Mouse (Mus musculus) heart, embryonic 12.5 days (tissue): ENCODE results near the gene Ddah1. TPM values are rescaled to one million over a fixed set of nuclear protein-coding genes. Genes with fewer than 3 reads are reported as not detected.

Experiments
- ATAC-seq: fragments of 200-750 bp; cut with Nextera tagmentation; 2 replicates; pipeline ENCODE4 v1.8.0; 2017; ENCODE audit warnings: moderate TSS enrichment, moderate library complexity; ENCODE audit not compliant: insufficient number of reproducible peaks, low FRiP score
- H3K27ac ChIP-seq: fragments of 300-500 bp; sonication (generic); 2 replicates; pipeline ENCODE4 v1.5.1; 2016; ENCODE audit warnings: mild to moderate bottlenecking, moderate library complexity; ENCODE audit not compliant: poor library complexity, severe bottlenecking
- H3K27me3 ChIP-seq: fragments of 300-500 bp; sonication (generic); replicated peaks from 2 replicates; pipeline ENCODE4 v1.6.1; 2016; ENCODE audit warnings: mild to moderate bottlenecking, moderate library complexity
- H3K36me3 ChIP-seq: fragments of 300-500 bp; sonication (generic); 2 replicates; pipeline ENCODE4 v1.6.1; 2016; ENCODE audit warnings: mild to moderate bottlenecking, moderate library complexity
- H3K4me1 ChIP-seq: fragments of 300-500 bp; sonication (generic); replicated peaks from 2 replicates; pipeline ENCODE4 v1.6.1; 2016; ENCODE audit warnings: mild to moderate bottlenecking
- H3K4me2 ChIP-seq: fragments of 300-500 bp; sonication (generic); 2 replicates; pipeline ENCODE4 v1.6.1; 2016; ENCODE audit warnings: mild to moderate bottlenecking, moderate library complexity
- H3K4me3 ChIP-seq: fragments of 300-500 bp; sonication (generic); 2 replicates; pipeline ENCODE4 v1.5.1; 2016; ENCODE audit warnings: mild to moderate bottlenecking
- H3K9ac ChIP-seq: fragments of 300-500 bp; sonication (generic); 2 replicates; pipeline ENCODE4 v1.6.1; 2016; ENCODE audit warnings: mild to moderate bottlenecking, moderate library complexity
- H3K9me3 ChIP-seq: fragments of 300-500 bp; sonication (generic); replicated peaks from 2 replicates; pipeline ENCODE4 v1.6.1; 2016; ENCODE audit warnings: mild to moderate bottlenecking, moderate library complexity
- WGBS: fragments of 180-500 bp; shearing (Covaris S2); methylation state at CpG from one replicate; pipeline ENCODE4 v1.1.7; 2016; 5-methylcytosine and 5-hydroxymethylcytosine counted together
- polyA plus RNA-seq: library from polyadenylated mRNA; unstranded; fragments of >200 nt; fragmentation: Nextera tagmentation; extraction: Ambion mirVana; gene quantifications from 2 replicates; pipeline ENCODE4 v1.2.1, GENCODE M21; 2016

The Ddah1 gene
- polyA plus RNA-seq, 1 experiment from 2014 or later: 36.7 TPM

DNA sequence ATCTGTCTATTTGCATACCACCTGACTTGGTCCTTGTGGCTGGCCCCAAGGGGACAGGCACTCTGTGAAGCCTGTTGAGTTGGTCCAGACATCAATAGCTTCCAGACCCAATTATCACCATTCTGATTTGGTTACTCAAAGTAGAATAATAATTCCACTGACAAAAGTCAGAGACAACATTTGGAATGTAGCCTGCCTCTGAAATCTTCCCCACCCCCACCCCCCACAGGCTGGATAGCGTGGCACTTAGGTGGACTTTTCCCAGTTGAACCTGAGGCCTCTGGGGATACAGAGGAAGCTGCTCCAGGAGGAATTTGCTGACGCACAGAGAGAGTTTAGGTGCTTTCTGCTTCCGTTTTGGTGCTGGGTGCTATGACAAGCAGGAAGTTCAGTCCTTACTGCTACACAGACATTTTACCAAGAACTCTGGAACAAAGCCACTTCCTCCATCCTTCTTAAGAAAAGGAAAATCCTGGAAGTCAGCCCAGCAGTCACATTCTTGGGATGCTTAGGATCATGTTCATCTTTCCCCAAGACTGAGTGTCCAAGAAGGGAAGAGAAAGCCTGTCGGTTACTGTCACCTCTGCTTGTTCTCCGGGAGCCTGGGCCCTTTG is 127.5 kb downstream of the Ddah1 start:
- peak overlapping the region; percentile 77 for H3K27ac ChIP-seq
- H3K9ac ChIP-seq: no peak overlapping the region
- H3K4me2 ChIP-seq: no peak overlapping the region
- WGBS: 18% methylated on average over 5 of the region's 5 CpGs
- H3K27me3 ChIP-seq: no peaks in the 10 kb centered on the region
- no peak overlapping the region for H3K4me3 ChIP-seq
- H3K36me3 ChIP-seq: no peaks in the 10 kb centered on the region; the same call in 1 of the 2 replicates
- ATAC-seq: no peak; the same call in 1 of the 2 replicates
- no peaks in the 10 kb centered on the region; the same call in 1 of the 2 replicates for H3K9me3 ChIP-seq
- peaks cover 37% of the 10 kb centered on the region for H3K4me1 ChIP-seq

DNA sequence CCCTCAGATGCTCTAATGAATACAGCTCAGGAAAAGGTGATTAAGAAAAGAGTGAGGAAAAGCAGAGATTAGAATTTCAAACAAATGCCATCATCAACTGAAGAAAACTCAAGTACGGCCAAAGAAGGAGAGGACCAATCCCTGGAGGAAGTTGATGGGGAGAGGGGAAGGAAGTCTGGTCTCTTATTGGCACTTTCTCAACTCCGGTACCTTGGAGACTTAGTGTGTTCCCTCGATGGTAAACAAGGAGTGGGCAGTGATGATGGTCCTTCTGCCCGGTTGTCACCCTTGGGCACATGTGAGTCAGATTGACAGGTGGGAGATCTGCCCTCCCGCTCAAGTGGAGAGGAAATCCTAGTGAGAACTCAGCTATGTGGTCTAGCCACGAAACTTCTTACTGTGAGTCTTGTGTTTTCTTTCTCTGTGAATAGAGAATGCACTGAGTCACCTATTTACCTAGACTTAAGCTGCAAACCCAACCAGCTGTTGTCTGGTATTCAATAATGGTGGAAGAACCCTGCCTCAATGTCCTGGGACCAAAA is 129.0 kb downstream of the Ddah1 start:
- no peaks in the 10 kb centered on the region; the same call in 1 of the 2 replicates for H3K9me3 ChIP-seq
- no peak overlapping the region for H3K4me3 ChIP-seq
- 51% methylated on average over 6 of the region's 6 CpGs for WGBS
- ATAC-seq: no peak
- H3K4me1 ChIP-seq: peaks cover 37% of the 10 kb centered on the region
- no peaks in the 10 kb centered on the region for H3K27me3 ChIP-seq
- H3K9ac ChIP-seq: no peak overlapping the region
- no peaks in the 10 kb centered on the region; the same call in 1 of the 2 replicates for H3K36me3 ChIP-seq
- H3K4me2 ChIP-seq: no peak overlapping the region
- H3K27ac ChIP-seq: no peak overlapping the region

DNA sequence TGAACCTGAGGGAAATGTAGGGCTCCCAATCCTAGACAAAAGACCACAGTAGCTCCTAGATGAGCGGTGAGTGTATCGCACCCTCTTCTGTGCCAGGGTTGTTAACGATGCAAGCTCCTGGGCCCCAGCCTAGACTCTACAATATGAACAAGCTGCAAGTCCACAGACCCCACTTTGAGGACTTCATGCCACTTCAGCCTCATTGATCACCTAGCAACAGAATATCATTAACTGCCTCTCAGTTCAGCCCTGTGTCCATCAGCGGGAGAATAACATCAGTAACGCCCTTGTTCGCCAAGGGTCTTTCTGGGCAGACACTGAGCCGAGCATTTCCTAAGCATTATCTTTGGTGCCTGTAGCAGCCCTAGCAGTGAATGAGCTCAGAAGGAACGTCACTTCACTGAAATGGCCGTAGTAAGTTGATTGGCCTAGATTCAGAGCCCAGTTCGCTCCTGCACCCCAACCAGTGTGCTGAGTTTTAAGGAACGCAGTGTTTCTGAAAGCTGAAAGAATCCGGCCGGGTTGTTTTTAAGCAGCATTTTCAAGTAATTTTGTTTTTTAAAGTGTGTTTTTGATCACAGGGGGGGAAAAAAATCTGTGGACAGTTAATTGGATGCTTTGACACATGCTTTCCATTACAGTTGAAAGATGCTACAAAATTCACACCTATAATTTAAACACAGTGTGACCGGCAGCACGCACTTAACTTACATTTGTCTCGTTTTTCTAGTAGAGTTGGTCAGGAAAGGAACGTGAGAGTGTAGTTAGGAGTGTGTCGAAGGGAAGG is 132.1 kb downstream of the Ddah1 start:
- H3K4me1 ChIP-seq: peaks cover 34% of the 10 kb centered on the region
- no peaks in the 10 kb centered on the region for H3K27me3 ChIP-seq
- H3K4me3 ChIP-seq: no peak overlapping the region
- no peak overlapping the region for H3K9ac ChIP-seq
- no peak overlapping the region for H3K27ac ChIP-seq
- no peaks in the 10 kb centered on the region for H3K36me3 ChIP-seq
- WGBS: 71% methylated on average over 18 of the region's 18 CpGs
- no peak for ATAC-seq
- no peaks in the 10 kb centered on the region; the same call in 1 of the 2 replicates for H3K9me3 ChIP-seq
- no peak overlapping the region for H3K4me2 ChIP-seq

DNA sequence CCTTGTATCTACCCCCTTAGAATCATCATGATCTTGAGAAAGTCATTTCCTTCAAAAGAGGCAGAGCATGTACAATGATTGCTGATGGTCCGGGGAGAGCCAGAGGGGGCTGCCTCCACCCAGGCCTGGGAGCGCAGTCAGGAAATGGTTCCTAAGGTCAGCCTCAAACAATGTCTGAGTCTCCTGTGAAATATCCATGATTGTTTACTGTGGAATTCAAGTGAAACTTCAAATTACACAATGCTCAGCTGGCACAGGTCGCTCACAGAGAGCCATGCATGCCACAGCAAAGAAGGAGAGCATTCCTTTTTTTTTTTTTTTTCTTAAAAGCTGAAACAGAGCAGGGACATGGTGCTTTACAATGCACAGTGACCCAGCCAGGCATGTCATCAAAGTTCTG is 134.0 kb downstream of the Ddah1 start:
- H3K27ac ChIP-seq: no peak overlapping the region
- no peaks in the 10 kb centered on the region for H3K27me3 ChIP-seq
- ATAC-seq: no peak
- WGBS: 70% methylated on average over 3 of the region's 3 CpGs
- no peaks in the 10 kb centered on the region; the same call in 1 of the 2 replicates for H3K9me3 ChIP-seq
- H3K4me3 ChIP-seq: no peak overlapping the region
- H3K4me2 ChIP-seq: no peak overlapping the region
- H3K9ac ChIP-seq: no peak overlapping the region
- H3K4me1 ChIP-seq: peaks cover 29% of the 10 kb centered on the region
- no peaks in the 10 kb centered on the region for H3K36me3 ChIP-seq

DNA sequence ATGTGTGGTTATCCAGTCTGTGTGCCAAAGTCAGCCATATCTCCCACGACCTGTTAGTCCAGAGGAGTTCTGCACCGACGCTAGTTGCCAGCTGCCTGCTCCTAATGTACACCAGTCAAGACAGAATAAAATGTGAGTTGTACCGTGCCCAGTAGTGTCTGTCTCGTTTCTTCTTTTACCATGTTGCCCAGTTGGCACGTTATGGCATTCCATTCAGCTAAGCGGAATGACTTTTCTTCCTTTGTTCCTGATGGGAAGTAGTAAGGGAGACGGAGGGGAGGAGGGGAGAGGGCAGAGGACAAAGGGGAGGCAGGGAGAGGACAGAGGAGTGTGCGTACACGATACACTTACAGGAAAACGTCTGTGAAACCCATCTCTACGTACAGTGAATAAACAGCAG is 135.7 kb downstream of the Ddah1 start:
- Histone ChIP-seq H3K9ac (no peak overlapping the region), H3K36me3 (no peaks in the 10 kb centered on the region), H3K9me3 (no peaks in the 10 kb centered on the region; the same call in 1 of the 2 replicates), H3K4me1 (peaks cover 25% of the 10 kb centered on the region), H3K4me3 (no peak overlapping the region), H3K4me2 (no peak overlapping the region), H3K27ac (no peak overlapping the region), H3K27me3 (no peaks in the 10 kb centered on the region)
- WGBS: 80% methylated on average over 12 of the region's 12 CpGs
- no peak for ATAC-seq

DNA sequence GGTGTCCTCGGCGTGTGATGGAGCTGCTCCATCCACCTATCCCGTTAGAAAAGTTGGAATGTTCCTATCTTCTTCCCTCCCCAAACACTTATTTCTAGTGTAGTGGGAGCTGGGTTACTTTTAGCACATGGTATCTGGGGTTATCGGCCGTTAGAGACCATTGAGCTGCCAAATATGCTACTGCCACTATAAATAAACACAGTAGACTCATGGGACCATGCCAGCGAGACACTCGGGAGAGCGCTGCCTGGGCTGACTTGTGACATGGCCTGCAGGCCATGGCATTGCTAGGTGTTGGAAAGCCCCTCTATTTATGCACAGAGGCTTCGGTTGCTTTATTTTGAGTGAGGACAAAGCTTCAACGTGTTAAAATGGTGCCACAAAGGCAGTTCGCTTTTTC is 139.3 kb downstream of the Ddah1 start:
- H3K27me3 ChIP-seq: no peaks in the 10 kb centered on the region
- 34% methylated on average over 11 of the region's 11 CpGs for WGBS
- no peak overlapping the region for H3K9ac ChIP-seq
- peak; percentile 60 for ATAC-seq
- H3K27ac ChIP-seq: peak overlapping the region; percentile 77
- H3K9me3 ChIP-seq: no peaks in the 10 kb centered on the region
- H3K4me2 ChIP-seq: no peak overlapping the region
- no peaks in the 10 kb centered on the region for H3K36me3 ChIP-seq
- no peak overlapping the region for H3K4me3 ChIP-seq
- H3K4me1 ChIP-seq: peaks cover 28% of the 10 kb centered on the region

DNA sequence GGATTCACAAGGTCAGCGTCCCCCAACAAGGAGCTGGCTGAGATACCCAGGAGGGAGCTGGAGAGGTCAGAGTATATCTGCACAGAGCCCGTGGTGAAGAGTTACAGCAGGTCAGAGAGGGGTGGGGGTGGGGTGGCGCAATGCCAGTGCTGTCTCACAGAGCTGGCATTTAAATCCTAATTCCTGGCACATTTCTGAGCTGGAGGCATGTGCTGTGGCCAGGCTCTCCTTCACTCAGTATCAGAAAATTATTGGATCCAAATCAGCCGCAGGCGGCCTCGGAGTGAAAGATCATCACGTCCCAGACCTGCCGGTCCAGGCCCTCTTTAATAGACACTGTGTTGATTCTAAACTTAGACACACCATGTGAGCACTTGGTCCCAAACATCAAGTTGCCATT is 141.4 kb downstream of the Ddah1 start:
- H3K36me3 ChIP-seq: no peaks in the 10 kb centered on the region
- H3K27me3 ChIP-seq: no peaks in the 10 kb centered on the region
- H3K4me3 ChIP-seq: no peak overlapping the region
- H3K9ac ChIP-seq: no peak overlapping the region
- ATAC-seq: no peak
- no peak overlapping the region for H3K4me2 ChIP-seq
- H3K9me3 ChIP-seq: no peaks in the 10 kb centered on the region
- peaks cover 28% of the 10 kb centered on the region for H3K4me1 ChIP-seq
- peak overlapping the region; percentile 70 for H3K27ac ChIP-seq
- 55% methylated on average over 8 of the region's 8 CpGs for WGBS

DNA sequence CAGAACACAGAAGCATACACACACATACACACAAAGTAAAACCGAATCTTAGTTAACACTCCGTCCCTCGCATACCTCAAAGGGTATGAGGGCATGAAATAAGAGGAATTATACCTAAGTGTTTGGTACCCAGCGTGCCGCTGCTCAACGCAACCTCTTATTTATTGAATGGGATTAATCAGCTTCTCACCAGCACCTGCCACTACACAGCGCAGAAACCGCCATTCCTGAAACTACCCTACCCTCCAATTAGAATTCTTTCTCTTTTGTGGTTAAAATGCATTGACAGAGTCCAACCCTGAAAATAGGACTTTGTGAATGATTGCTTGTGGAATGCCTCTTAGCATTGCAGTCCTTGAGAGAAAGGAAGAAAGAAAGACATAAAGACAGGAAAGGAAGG is 145.1 kb downstream of the Ddah1 start:
- no peak overlapping the region for H3K4me3 ChIP-seq
- H3K4me1 ChIP-seq: peaks cover 20% of the 10 kb centered on the region
- ATAC-seq: no peak
- no peak overlapping the region for H3K4me2 ChIP-seq
- H3K27me3 ChIP-seq: peaks cover 4% of the 10 kb centered on the region; the same call in 1 of the 2 replicates
- H3K9ac ChIP-seq: no peak overlapping the region
- no peak overlapping the region for H3K27ac ChIP-seq
- H3K9me3 ChIP-seq: no peaks in the 10 kb centered on the region
- WGBS: 89% methylated on average over 8 of the region's 8 CpGs
- no peaks in the 10 kb centered on the region for H3K36me3 ChIP-seq

DNA sequence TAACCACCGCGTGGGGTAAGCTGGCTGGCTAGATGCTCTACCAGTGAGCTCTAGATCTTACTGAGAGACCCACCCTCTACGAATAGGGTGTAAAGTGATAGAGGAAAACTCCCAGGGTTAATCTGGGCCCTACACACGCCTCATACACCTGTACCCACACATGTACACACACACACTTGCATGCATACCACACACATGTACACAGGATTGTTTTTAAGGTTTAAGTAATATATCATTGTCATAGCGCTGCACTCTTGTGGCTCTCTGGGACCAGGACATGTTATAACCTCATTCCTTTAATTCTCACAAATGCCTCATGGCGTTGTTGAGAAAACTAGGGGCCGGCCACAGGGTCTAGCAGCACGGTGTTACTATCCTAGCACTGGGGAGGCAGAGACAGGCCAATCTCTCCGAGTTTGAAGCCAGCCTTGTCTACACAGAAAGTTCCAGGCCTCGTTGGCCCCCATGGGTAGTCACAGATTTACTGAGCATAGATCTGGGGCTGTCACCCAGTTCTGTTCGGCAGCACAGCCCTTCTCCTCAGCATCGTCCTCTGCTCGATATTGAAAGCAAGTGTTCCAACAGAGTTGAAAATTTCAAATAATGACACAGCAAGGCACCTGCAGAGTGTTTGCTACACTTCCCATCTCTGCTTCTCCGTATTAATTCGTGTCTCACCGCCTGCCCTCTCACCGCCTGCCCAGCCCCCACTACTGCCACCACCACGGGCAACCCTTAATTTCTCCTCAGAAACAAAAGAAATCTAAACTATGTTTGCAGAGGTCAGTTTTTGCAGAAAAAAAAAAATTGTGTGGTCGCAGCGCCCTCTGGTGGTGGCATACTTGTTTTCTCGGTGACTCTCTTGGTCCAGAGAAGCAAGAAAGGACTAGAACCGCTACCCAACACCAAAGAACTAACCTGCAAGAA is 146.6 kb downstream of the Ddah1 start:
- Histone ChIP-seq H3K4me1 (peaks cover 7% of the 10 kb centered on the region; the same call in 1 of the 2 replicates), H3K27me3 (peaks cover 4% of the 10 kb centered on the region; the same call in 1 of the 2 replicates), H3K4me2 (peak overlapping the region; percentile 41), H3K27ac (no peak overlapping the region), H3K9ac (no peak overlapping the region), H3K36me3 (no peaks in the 10 kb centered on the region), H3K4me3 (no peak overlapping the region), H3K9me3 (no peaks in the 10 kb centered on the region)
- no peak for ATAC-seq
- 48% methylated on average over 22 of the region's 22 CpGs for WGBS

DNA sequence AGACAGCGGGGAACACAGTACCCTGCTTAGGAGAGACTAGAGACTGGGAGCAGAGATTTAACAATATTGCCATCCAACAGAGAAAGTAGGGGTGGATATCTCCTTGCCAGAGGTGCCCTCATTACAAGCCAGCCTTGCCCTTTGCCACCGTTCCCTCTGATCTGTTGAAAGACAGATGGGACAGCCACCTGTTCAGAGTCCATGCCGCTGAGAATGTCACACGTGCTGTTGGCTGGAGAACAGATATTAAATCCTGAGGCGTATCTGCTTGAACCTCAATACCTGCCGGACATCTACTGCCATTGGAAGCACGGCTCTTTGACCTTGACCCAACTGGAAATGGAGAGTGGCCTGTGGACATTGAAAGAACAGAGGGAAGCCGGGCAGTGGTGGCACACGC is 148.1 kb downstream of the Ddah1 start:
- no peak overlapping the region for H3K9ac ChIP-seq
- no peak overlapping the region for H3K27ac ChIP-seq
- H3K36me3 ChIP-seq: no peaks in the 10 kb centered on the region
- 0 out of 2 replicates have a peak, but pooled peaks cover 3% of the 10 kb centered on the region for H3K4me1 ChIP-seq
- WGBS: 87% methylated on average over 9 of the region's 9 CpGs
- H3K4me2 ChIP-seq: no peak overlapping the region
- no peak overlapping the region for H3K4me3 ChIP-seq
- H3K9me3 ChIP-seq: no peaks in the 10 kb centered on the region
- H3K27me3 ChIP-seq: peaks cover 4% of the 10 kb centered on the region; the same call in 1 of the 2 replicates
- ATAC-seq: no peak
